Mouse (Mus musculus) neural tube, embryonic 11.5 days (tissue): Measurements from ENCODE around the gene Fanci. TPM values are rescaled to one million over a fixed set of nuclear protein-coding genes. Genes with fewer than 3 reads are reported as not detected.

Source experiments
- ATAC-seq: fragments of 200-750 bp; cut with Nextera tagmentation; 2 replicates; pipeline ENCODE4 v1.8.0; 2017; ENCODE audit warnings: moderate number of reproducible peaks, mild to moderate bottlenecking, moderate TSS enrichment, moderate library complexity; ENCODE audit not compliant: insufficient read depth, low FRiP score, low TSS enrichment
- DNase-seq: peaks from one replicate; pipeline ENCODE4 v3.0.0-alpha.2; 2015; ENCODE audit warnings: low spot score
- H3K27ac ChIP-seq: fragments of 300-500 bp; sonication (generic); 2 replicates; pipeline ENCODE4 v1.5.1; 2014; ENCODE audit warnings: low read depth, mild to moderate bottlenecking, low read length
- H3K27me3 ChIP-seq: fragments of 300-500 bp; sonication (generic); 2 replicates; pipeline ENCODE4 v1.6.1; 2014; ENCODE audit warnings: mild to moderate bottlenecking, low read length, mixed read lengths; ENCODE audit not compliant: control insufficient read depth, insufficient read depth
- H3K36me3 ChIP-seq: fragments of 300-500 bp; sonication (generic); 2 replicates; pipeline ENCODE4 v1.6.1; 2014; ENCODE audit warnings: mild to moderate bottlenecking, low read length, moderate library complexity, mixed read lengths; ENCODE audit not compliant: control insufficient read depth, insufficient read depth
- H3K4me1 ChIP-seq: fragments of 300-500 bp; sonication (generic); 2 replicates; pipeline ENCODE4 v1.6.1; 2014; ENCODE audit warnings: low read length, mixed read lengths; ENCODE audit not compliant: control insufficient read depth, insufficient read depth
- H3K4me2 ChIP-seq: fragments of 300-500 bp; sonication (generic); 2 replicates; pipeline ENCODE4 v1.6.1; 2014; ENCODE audit warnings: low read depth, mild to moderate bottlenecking, moderate library complexity
- H3K4me3 ChIP-seq: fragments of 300-500 bp; sonication (generic); 2 replicates; pipeline ENCODE4 v1.5.1; 2014; ENCODE audit warnings: low read depth, low read length
- H3K9ac ChIP-seq: fragments of 300-500 bp; sonication (generic); 2 replicates; pipeline ENCODE4 v1.6.1; 2014; ENCODE audit warnings: mild to moderate bottlenecking, low read length
- H3K9me3 ChIP-seq: fragments of 300-500 bp; sonication (generic); 2 replicates; pipeline ENCODE4 v1.6.1; 2016; ENCODE audit warnings: low read length; ENCODE audit not compliant: control insufficient read depth
- WGBS: fragments of 180-500 bp; shearing (Covaris S2); extraction: QIAGEN DNeasy Blood & Tissue Kit; methylation state at CpG from one replicate; pipeline ENCODE4 v1.1.7; 2014; 5-methylcytosine and 5-hydroxymethylcytosine counted together
- polyA plus RNA-seq: library from polyadenylated mRNA; unstranded; fragments of >200 nt; fragmentation: Nextera tagmentation; extraction: Ambion mirVana; gene quantifications from 2 replicates; pipeline ENCODE4 v1.2.1, GENCODE M21; 2014

Gene Fanci
- polyA plus RNA-seq, 1 experiment from 2014 or later, result 16.5 TPM

DNA sequence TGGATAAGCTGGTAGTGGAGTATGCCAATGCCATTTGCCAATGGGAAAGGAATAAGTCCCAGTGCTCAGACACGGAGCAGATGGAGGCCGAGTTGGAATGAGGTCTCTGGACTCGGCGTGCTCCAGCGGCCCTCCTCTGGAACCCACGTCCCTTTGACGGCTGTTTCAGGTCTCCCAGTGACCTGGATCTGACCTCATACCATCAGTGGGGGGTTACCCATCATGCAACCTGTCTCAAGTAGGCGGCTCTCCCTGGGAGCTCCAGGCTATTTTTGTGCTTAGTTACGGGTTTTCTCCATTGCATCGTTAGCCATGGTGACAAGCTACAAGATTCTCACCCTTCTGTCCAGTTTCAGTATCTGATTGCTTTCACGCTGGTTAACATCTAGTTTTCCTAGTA lies 31.7 kb upstream of the Fanci start:
- WGBS, result 59% methylated on average over 11 of the region's 11 CpGs

DNA sequence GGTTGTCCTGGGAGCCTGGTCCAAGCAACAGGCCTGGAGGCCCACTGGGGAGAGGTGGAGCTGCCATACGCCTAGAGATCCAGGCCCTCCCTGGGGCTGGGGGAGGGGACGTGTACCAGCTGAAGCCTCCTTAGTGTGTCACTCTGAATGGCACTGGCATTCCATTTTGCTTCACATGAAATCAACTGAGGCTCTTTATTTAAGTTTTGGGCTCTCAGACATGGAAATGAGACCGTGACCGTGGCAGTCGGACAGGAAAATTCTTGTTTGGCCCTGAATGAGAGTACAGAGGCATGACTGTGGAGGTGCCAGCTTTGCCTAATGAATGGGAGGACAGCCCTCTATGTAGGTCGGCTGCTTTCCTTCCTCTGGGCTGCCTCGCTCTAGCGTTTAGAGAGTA lies 29.5 kb upstream of the Fanci start:
- H3K27ac ChIP-seq, result peak overlapping the region; percentile 35; the same call in 1 of the 2 replicates
- ATAC-seq, result peak; percentile 75
- no peaks in the 10 kb centered on the region for H3K4me1 ChIP-seq
- H3K9me3 ChIP-seq, result no peaks in the 10 kb centered on the region
- WGBS, result 75% methylated on average over 8 of the region's 8 CpGs
- no peak overlapping the region for H3K9ac ChIP-seq
- H3K4me2 ChIP-seq, result no peak overlapping the region
- H3K36me3 ChIP-seq, result peaks cover 4% of the 10 kb centered on the region; the same call in 1 of the 2 replicates
- H3K27me3 ChIP-seq, result no peaks in the 10 kb centered on the region
- peak; percentile 31 for DNase-seq
- no peak overlapping the region for H3K4me3 ChIP-seq

More for the DNA sequence above, 31.7 kb upstream of the Fanci start:
- Histone ChIP-seq H3K9me3 (no peaks in the 10 kb centered on the region), H3K27me3 (no peaks in the 10 kb centered on the region), H3K4me1 (no peaks in the 10 kb centered on the region), H3K9ac (no peak overlapping the region), H3K4me2 (no peak overlapping the region), H3K4me3 (no peak overlapping the region), H3K27ac (no peak overlapping the region), H3K36me3 (peaks cover 9% of the 10 kb centered on the region)
- DNase-seq, result no peak
- no peak for ATAC-seq

DNA sequence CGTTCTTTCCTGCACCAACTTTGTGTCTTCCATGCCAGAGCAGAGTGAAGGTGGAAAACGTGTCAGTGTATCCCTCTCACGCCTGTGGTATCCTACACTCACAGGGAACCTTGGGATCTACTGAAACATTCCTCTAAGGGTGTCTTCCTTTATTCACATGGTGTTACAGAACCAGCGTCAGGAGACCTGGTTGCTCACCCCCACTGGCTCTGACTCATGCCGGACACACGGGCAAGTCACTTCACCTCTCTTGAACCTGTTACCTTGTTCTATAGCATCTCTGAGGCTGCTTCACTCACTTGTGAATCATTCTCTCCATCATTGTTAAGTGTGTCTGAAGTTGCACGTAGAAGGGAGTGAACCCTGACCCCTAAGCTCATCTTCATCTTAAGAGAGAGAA lies 28.9 kb upstream of the Fanci start:
- H3K27me3 ChIP-seq, result no peaks in the 10 kb centered on the region
- no peaks in the 10 kb centered on the region for H3K4me1 ChIP-seq
- 86% methylated on average over 7 of the region's 7 CpGs for WGBS
- no peak for ATAC-seq
- no peak for DNase-seq
- H3K4me2 ChIP-seq, result no peak overlapping the region
- H3K4me3 ChIP-seq, result no peak overlapping the region
- no peaks in the 10 kb centered on the region for H3K9me3 ChIP-seq
- peaks cover 4% of the 10 kb centered on the region; the same call in 1 of the 2 replicates for H3K36me3 ChIP-seq
- no peak overlapping the region for H3K9ac ChIP-seq
- peak overlapping the region; percentile 35; the same call in 1 of the 2 replicates for H3K27ac ChIP-seq

DNA sequence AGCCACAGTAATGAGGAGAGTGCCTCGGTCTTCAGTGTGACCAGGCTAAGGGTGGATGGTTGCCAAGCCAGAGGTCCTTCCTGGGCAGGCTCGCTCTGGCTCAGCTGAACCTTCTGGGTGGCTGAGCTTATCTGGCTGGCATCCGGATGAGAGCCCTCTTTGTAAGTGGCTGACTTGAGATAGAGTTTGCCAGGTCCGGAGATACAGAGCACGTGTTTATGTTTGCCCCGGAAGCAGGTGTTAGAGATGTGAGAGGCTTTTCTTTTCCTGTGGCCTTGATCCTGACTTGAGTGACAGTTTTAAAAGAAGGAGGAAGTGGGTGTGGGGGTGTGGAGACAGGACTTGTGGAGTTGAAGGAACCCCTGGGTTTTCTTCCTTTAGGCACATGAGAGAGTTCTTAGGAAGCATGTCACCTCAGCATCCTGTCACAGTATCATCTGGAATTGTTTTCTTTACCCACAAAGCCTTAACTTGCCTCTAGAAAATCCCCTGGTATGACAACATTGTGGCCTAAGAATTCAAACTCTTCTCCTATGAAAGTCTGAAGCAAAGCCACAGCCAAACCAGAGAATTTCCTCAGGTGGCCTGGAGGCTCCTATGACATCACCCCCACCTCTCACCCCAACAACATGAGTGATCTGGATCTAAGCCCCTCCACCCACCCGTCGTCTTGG lies 28.2 kb upstream of the Fanci start:
- Histone ChIP-seq H3K9me3 (no peaks in the 10 kb centered on the region), H3K9ac (no peak overlapping the region), H3K4me1 (no peaks in the 10 kb centered on the region), H3K4me2 (no peak overlapping the region), H3K4me3 (no peak overlapping the region), H3K27me3 (no peaks in the 10 kb centered on the region), H3K27ac (no peak overlapping the region), H3K36me3 (peaks cover 3% of the 10 kb centered on the region; the same call in 1 of the 2 replicates)
- WGBS, result 80% methylated on average over 8 of the region's 8 CpGs
- no peak for DNase-seq
- ATAC-seq, result no peak

DNA sequence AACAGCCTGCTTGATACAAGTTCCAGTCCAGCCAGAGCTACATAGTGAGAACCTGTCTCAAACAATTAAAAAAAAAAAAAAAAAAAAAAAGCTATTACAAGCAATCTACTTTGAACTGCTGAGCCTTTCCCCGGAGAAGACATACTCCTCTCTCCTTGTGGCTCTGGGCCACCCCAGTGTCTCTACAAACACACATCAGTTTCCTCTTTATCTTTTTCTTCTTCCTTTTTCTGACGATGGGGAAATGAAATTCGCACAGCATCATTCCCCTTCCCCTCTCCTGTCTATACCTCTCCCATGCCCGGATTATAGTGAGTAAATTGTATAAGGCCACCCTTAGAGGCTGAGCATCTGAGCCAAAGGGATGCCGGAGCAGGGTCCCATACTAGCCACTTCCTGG lies 23.1 kb upstream of the Fanci start:
- Histone ChIP-seq H3K4me2 (no peak overlapping the region), H3K9ac (no peak overlapping the region), H3K4me3 (no peak overlapping the region), H3K9me3 (no peaks in the 10 kb centered on the region), H3K36me3 (no peaks in the 10 kb centered on the region), H3K27me3 (no peaks in the 10 kb centered on the region), H3K4me1 (no peaks in the 10 kb centered on the region), H3K27ac (no peak overlapping the region)
- DNase-seq (no peak), ATAC-seq (no peak)
- 86% methylated on average over 5 of the region's 5 CpGs for WGBS

DNA sequence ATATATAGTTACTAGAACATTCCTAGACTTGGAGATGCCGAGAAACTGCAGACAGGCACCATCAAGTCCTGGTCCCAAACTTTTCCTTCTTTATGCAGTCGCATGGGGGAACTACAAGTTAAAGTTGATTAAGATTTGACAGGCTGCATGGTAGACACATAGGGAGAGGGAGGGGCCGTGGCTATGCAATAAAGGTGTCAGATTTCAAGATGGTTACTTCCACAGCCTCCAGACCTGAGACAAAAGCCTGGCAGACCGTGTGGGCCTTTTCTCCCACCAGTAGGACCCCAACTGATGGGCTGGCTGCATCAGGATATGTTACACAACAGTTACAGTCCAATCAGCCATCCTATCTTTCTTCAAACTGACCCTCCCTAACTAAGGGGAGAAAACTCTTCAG lies 22.3 kb upstream of the Fanci start:
- 37% methylated on average over 4 of the region's 4 CpGs for WGBS
- no peaks in the 10 kb centered on the region for H3K9me3 ChIP-seq
- no peak overlapping the region for H3K4me2 ChIP-seq
- H3K4me3 ChIP-seq, result no peak overlapping the region
- DNase-seq (no peak), ATAC-seq (no peak)
- no peak overlapping the region for H3K27ac ChIP-seq
- no peaks in the 10 kb centered on the region for H3K27me3 ChIP-seq
- H3K9ac ChIP-seq, result no peak overlapping the region
- no peaks in the 10 kb centered on the region for H3K36me3 ChIP-seq
- no peaks in the 10 kb centered on the region for H3K4me1 ChIP-seq

DNA sequence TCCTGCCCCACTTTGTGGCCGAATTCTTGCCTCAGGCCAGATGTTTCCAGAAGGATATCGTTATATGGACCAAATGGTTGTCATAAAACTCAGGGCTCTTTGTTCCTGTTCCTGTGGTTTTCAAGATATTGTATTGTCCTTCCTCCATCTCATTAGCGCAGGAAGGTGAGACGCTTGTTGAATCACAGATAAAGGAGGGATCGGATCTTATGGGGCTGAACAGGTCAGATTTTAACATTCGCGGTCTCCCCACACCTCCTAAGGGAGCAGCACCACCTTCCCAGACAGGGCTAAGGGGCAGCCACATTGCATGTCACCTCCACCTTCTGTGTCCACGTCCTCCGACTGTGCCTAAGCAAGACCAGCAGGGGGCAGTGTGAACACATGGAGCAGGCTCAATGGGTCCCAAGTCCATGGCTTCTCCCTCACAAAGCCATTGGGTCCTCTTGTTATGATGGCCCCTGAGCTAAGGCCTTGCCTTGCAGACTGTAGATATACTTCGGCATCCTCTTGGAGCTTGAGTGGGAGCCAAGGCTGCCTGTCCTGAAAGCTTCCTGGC lies 20.3 kb upstream of the Fanci start:
- H3K27me3 ChIP-seq, result no peaks in the 10 kb centered on the region
- H3K36me3 ChIP-seq, result no peaks in the 10 kb centered on the region
- WGBS, result 38% methylated on average over 10 of the region's 10 CpGs
- no peak overlapping the region for H3K27ac ChIP-seq
- peak; percentile 76 for DNase-seq
- H3K9ac ChIP-seq, result no peak overlapping the region
- H3K4me3 ChIP-seq, result no peak overlapping the region
- H3K4me2 ChIP-seq, result no peak overlapping the region
- no peaks in the 10 kb centered on the region for H3K4me1 ChIP-seq
- ATAC-seq, result peak; percentile 48
- H3K9me3 ChIP-seq, result no peaks in the 10 kb centered on the region

DNA sequence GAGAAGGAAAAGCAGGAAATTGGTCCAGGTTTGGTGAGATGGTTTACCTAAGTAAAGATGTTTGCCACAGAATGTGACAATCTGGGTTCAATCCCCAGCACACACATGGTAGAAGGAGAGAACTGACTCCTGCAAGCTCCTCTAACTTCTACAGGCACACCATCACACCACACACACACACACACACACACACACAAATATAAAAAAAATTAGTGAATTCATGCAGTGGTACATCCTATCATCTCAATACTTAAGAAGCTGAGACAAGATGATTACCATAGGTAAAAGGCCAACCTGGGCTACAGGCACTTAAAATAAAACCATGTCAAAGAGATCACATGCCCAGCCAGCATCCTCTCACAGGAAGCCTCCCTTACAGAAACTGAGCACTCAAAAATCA lies 17.7 kb upstream of the Fanci start:
- no peaks in the 10 kb centered on the region for H3K9me3 ChIP-seq
- no peak overlapping the region for H3K4me3 ChIP-seq
- H3K4me2 ChIP-seq, result no peak overlapping the region
- DNase-seq (no peak), ATAC-seq (no peak)
- H3K9ac ChIP-seq, result no peak overlapping the region
- no peaks in the 10 kb centered on the region for H3K36me3 ChIP-seq
- no peak overlapping the region for H3K27ac ChIP-seq
- H3K4me1 ChIP-seq, result no peaks in the 10 kb centered on the region
- H3K27me3 ChIP-seq, result no peaks in the 10 kb centered on the region

DNA sequence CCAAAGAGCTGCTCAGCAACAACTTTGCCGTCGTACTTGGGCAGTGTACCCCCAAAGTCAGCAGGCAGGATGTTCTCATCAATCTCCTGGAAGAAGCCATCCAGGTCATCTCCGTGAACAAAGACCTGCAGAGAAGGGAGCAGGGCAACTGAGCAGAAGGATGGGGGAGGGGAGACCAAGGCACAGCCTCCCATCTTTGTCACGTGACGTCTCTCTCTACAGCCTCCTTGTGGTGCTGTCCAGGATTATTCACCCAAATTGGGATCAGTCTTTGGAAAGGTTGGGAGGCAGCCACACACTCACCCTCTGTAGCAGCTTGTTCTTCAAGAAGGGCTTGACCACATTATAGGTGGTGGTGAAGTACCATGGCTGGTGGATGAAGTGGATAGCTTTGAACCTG lies 16.1 kb upstream of the Fanci start:
- ATAC-seq, result no peak
- no peak overlapping the region for H3K4me3 ChIP-seq
- WGBS, result 70% methylated on average over 5 of the region's 5 CpGs
- H3K27ac ChIP-seq, result no peak overlapping the region
- no peaks in the 10 kb centered on the region for H3K4me1 ChIP-seq
- no peak for DNase-seq
- no peaks in the 10 kb centered on the region for H3K9me3 ChIP-seq
- no peak overlapping the region for H3K9ac ChIP-seq
- H3K4me2 ChIP-seq, result no peak overlapping the region
- no peaks in the 10 kb centered on the region for H3K27me3 ChIP-seq
- no peaks in the 10 kb centered on the region for H3K36me3 ChIP-seq
